Mouse (Mus musculus) forebrain, embryonic 14.5 days (tissue): ENCODE results near the gene Ywhag. TPM values are rescaled to one million over a fixed set of nuclear protein-coding genes. Genes with fewer than 3 reads are reported as not detected.

ENCODE experiments used
- ATAC-seq: fragments of 200-750 bp; cut with Nextera tagmentation; 2 replicates; pipeline ENCODE4 v1.8.0; 2017; ENCODE audit warnings: mild to moderate bottlenecking, moderate library complexity
- DNase-seq: peaks from one replicate; pipeline ENCODE4 v3.0.0-alpha.2; 2015; ENCODE audit warnings: low spot score
- H3K27ac ChIP-seq: fragments of 300-500 bp; sonication (generic); 2 replicates; pipeline ENCODE4 v1.5.1; 2014; ENCODE audit warnings: low read depth, mild to moderate bottlenecking, control low read depth, low read length, moderate library complexity
- H3K27me3 ChIP-seq: fragments of 300-500 bp; sonication (generic); replicated peaks from 2 replicates; pipeline ENCODE4 v1.6.1; 2014; ENCODE audit warnings: low read length, control low read depth, mixed read lengths; ENCODE audit not compliant: control insufficient read depth, insufficient read depth
- H3K36me3 ChIP-seq: fragments of 300-500 bp; sonication (generic); 2 replicates; pipeline ENCODE4 v1.6.1; 2014; ENCODE audit warnings: low read length, control low read depth; ENCODE audit not compliant: control insufficient read depth, insufficient read depth
- H3K4me1 ChIP-seq: fragments of 300-500 bp; sonication (generic); 2 replicates; pipeline ENCODE4 v1.6.1; 2014; ENCODE audit warnings: antibody characterized with exemption, low read length, control low read depth; ENCODE audit not compliant: control insufficient read depth, insufficient read depth
- H3K4me2 ChIP-seq: fragments of 300-500 bp; sonication (generic); 2 replicates; pipeline ENCODE4 v1.6.1; 2014; ENCODE audit warnings: mild to moderate bottlenecking, control low read depth, low read length
- H3K4me3 ChIP-seq: fragments of 300-500 bp; sonication (generic); 2 replicates; pipeline ENCODE4 v1.5.1; 2014; ENCODE audit warnings: low read depth, low read length, control low read depth
- H3K9ac ChIP-seq: fragments of 300-500 bp; sonication (generic); 2 replicates; pipeline ENCODE4 v1.6.1; 2014; ENCODE audit warnings: mild to moderate bottlenecking, low read length, control low read depth, moderate library complexity
- H3K9me3 ChIP-seq: fragments of 300-500 bp; sonication (generic); replicated peaks from 2 replicates; pipeline ENCODE4 v1.6.1; 2016; ENCODE audit warnings: low read length, control low read depth, mixed read lengths; ENCODE audit not compliant: control insufficient read depth
- WGBS: fragments of 180-500 bp; shearing (Covaris S2); extraction: QIAGEN DNeasy Blood & Tissue Kit; methylation state at CpG from one replicate; pipeline ENCODE4 v1.1.7; 2014; 5-methylcytosine and 5-hydroxymethylcytosine counted together
- polyA plus RNA-seq: library from polyadenylated mRNA; unstranded; fragments of >200 nt; fragmentation: Nextera tagmentation; extraction: Ambion mirVana; gene quantifications from 2 replicates; pipeline ENCODE4 v1.2.1, GENCODE M21; 2014

Gene Ywhag
- polyA plus RNA-seq, 1 experiment from 2014 or later = 361 TPM

- no peaks in the 10 kb centered on the region for H3K36me3 ChIP-seq
- H3K27ac ChIP-seq = no peak overlapping the region
- peaks cover 15% of the 10 kb centered on the region for H3K4me1 ChIP-seq
- ATAC-seq (0 out of 2 replicates have a peak, but pooled peaks have one; percentile 35), DNase-seq (peak; percentile 77)
- peak overlapping the region; percentile 47 for H3K4me2 ChIP-seq
- H3K4me3 ChIP-seq = no peak overlapping the region
- 19% methylated on average over 8 of the region's 8 CpGs for WGBS
- H3K9ac ChIP-seq = no peak overlapping the region
- no peaks in the 10 kb centered on the region for H3K9me3 ChIP-seq
- H3K27me3 ChIP-seq = 0 out of 2 replicates have a peak, but pooled peaks cover 5% of the 10 kb centered on the region
Observed at GRCm38 (mm10) chr5:135877180-135877579, 57.2 kb downstream of the Ywhag start.

- peaks cover 25% of the 10 kb centered on the region for H3K27me3 ChIP-seq
- ATAC-seq (no peak), DNase-seq (no peak)
- no peak overlapping the region for H3K4me3 ChIP-seq
- no peaks in the 10 kb centered on the region for H3K9me3 ChIP-seq
- no peak overlapping the region for H3K4me2 ChIP-seq
- WGBS = 63% methylated on average over 9 of the region's 9 CpGs
- H3K4me1 ChIP-seq = peaks cover 10% of the 10 kb centered on the region
- no peak overlapping the region for H3K9ac ChIP-seq
- H3K27ac ChIP-seq = no peak overlapping the region
- no peaks in the 10 kb centered on the region; the same call in 1 of the 2 replicates for H3K36me3 ChIP-seq
Observed at GRCm38 (mm10) chr5:135873753-135874152, 60.7 kb downstream of the Ywhag start.

- Histone ChIP-seq H3K4me2 (no peak overlapping the region), H3K9me3 (no peaks in the 10 kb centered on the region), H3K4me1 (peaks cover 6% of the 10 kb centered on the region), H3K27ac (no peak overlapping the region), H3K27me3 (peaks cover 33% of the 10 kb centered on the region), H3K36me3 (no peaks in the 10 kb centered on the region; the same call in 1 of the 2 replicates), H3K9ac (no peak overlapping the region), H3K4me3 (no peak overlapping the region)
- WGBS = 18% methylated on average over 16 of the region's 16 CpGs
- DNase-seq (no peak), ATAC-seq (no peak)
Observed at GRCm38 (mm10) chr5:135872996-135873395, 61.4 kb downstream of the Ywhag start.

- Histone ChIP-seq H3K27me3 (peaks cover 47% of the 10 kb centered on the region), H3K27ac (no peak overlapping the region), H3K4me3 (no peak overlapping the region), H3K4me2 (no peak overlapping the region), H3K9me3 (no peaks in the 10 kb centered on the region), H3K9ac (no peak overlapping the region), H3K36me3 (no peaks in the 10 kb centered on the region; the same call in 1 of the 2 replicates), H3K4me1 (peaks cover 2% of the 10 kb centered on the region; the same call in 1 of the 2 replicates)
- DNase-seq = no peak
- ATAC-seq = no peak
- 91% methylated on average over 5 of the region's 5 CpGs for WGBS
Observed at GRCm38 (mm10) chr5:135870505-135870904, 63.9 kb downstream of the Ywhag start.

GRCm38 (mm10) chr5:135869661-135870423, 64.6 kb downstream of the Ywhag start:
- Histone ChIP-seq H3K9ac (no peak overlapping the region), H3K36me3 (no peaks in the 10 kb centered on the region; the same call in 1 of the 2 replicates), H3K9me3 (no peaks in the 10 kb centered on the region), H3K4me2 (no peak overlapping the region), H3K27me3 (peaks cover 47% of the 10 kb centered on the region), H3K4me1 (peaks cover 2% of the 10 kb centered on the region; the same call in 1 of the 2 replicates), H3K27ac (no peak overlapping the region), H3K4me3 (no peak overlapping the region)
- no peak for DNase-seq
- WGBS = 67% methylated on average over 14 of the region's 14 CpGs
- no peak for ATAC-seq

DNA sequence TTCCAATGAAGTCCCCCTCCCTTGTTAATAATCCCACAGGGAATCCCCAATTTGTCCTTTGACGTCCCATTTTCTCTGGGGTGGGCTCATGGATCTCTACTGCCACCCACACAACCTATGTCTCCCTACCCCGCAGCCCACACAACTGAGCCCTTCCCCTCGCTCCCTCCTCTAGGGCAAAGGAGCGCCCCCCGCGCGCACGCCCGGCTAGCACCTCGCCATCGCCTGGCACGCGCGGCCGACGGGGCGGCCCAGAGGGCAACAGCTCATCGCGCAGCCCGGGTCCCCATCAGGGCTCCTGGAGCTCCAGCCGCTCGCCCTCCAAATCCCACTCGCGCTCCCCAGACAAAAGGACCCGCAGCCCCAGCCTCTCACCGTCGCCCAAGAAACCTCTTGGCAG, 65.8 kb downstream of the Ywhag start:
- ATAC-seq = peak; percentile 49
- WGBS = 3% methylated on average over 26 of the region's 27 CpGs
- H3K27ac ChIP-seq = no peak overlapping the region

GRCm38 (mm10) chr5:135867637-135868593, 66.5 kb downstream of the Ywhag start:
- H3K4me3 ChIP-seq = peak overlapping the region; percentile 42
- DNase-seq = peak; percentile 41
- WGBS = 3% methylated on average over 60 of the region's 89 CpGs
- H3K4me2 ChIP-seq = peak overlapping the region; percentile 87
- H3K27ac ChIP-seq = no peak overlapping the region
- H3K36me3 ChIP-seq = no peaks in the 10 kb centered on the region; the same call in 1 of the 2 replicates
- H3K9ac ChIP-seq = peak overlapping the region; percentile 71
- peak; percentile 45 for ATAC-seq
- H3K27me3 ChIP-seq = peaks cover 42% of the 10 kb centered on the region
- H3K4me1 ChIP-seq = peaks cover 2% of the 10 kb centered on the region; the same call in 1 of the 2 replicates
- H3K9me3 ChIP-seq = no peaks in the 10 kb centered on the region

More for the DNA sequence above, 65.8 kb downstream of the Ywhag start:
- peaks cover 46% of the 10 kb centered on the region for H3K27me3 ChIP-seq
- H3K9ac ChIP-seq = peak overlapping the region; percentile 71
- peaks cover 2% of the 10 kb centered on the region; the same call in 1 of the 2 replicates for H3K4me1 ChIP-seq
- no peak for DNase-seq
- no peaks in the 10 kb centered on the region; the same call in 1 of the 2 replicates for H3K36me3 ChIP-seq
- no peaks in the 10 kb centered on the region for H3K9me3 ChIP-seq
- peak overlapping the region; percentile 42; the same call in 1 of the 2 replicates for H3K4me3 ChIP-seq
- H3K4me2 ChIP-seq = peak overlapping the region; percentile 87

GRCm38 (mm10) chr5:135866662-135867061, 67.8 kb downstream of the Ywhag start:
- 41% methylated on average over 8 of the region's 8 CpGs for WGBS
- no peak for ATAC-seq
- peaks cover 42% of the 10 kb centered on the region for H3K27me3 ChIP-seq

More at GRCm38 (mm10) chr5:135866662-135867061, 67.8 kb downstream of the Ywhag start:
- Histone ChIP-seq H3K4me3 (no peak overlapping the region), H3K9me3 (no peaks in the 10 kb centered on the region), H3K4me1 (peaks cover 2% of the 10 kb centered on the region; the same call in 1 of the 2 replicates), H3K27ac (no peak overlapping the region), H3K9ac (no peak overlapping the region), H3K36me3 (no peaks in the 10 kb centered on the region; the same call in 1 of the 2 replicates), H3K4me2 (no peak overlapping the region)
- DNase-seq = no peak
